Mouse (Mus musculus) liver, embryonic 12.5 days (tissue): ENCODE data around the gene Polk. TPM values are rescaled to one million over a fixed set of nuclear protein-coding genes. Genes with fewer than 3 reads are reported as not detected.
A peak's percentile ranks its signal among the peaks of the same experiment; 100 is the strongest.

Source experiments
- ATAC-seq: fragments of 200-750 bp; cut with Nextera tagmentation; 2 replicates; pipeline ENCODE4 v1.8.0; 2017; ENCODE audit warnings: moderate number of reproducible peaks, mild to moderate bottlenecking, moderate library complexity
- H3K27ac ChIP-seq: fragments of 300-500 bp; sonication (generic); 2 replicates; pipeline ENCODE4 v1.5.1; 2016; ENCODE audit warnings: mild to moderate bottlenecking
- H3K27me3 ChIP-seq: fragments of 300-500 bp; sonication (generic); replicated peaks from 2 replicates; pipeline ENCODE4 v1.6.1; 2016; ENCODE audit warnings: mild to moderate bottlenecking, moderate library complexity
- H3K36me3 ChIP-seq: fragments of 300-500 bp; sonication (generic); 2 replicates; pipeline ENCODE4 v1.6.1; 2016; ENCODE audit warnings: mild to moderate bottlenecking, moderate library complexity
- H3K4me1 ChIP-seq: fragments of 300-500 bp; sonication (generic); 2 replicates; pipeline ENCODE4 v1.6.1; 2016
- H3K4me2 ChIP-seq: fragments of 300-500 bp; sonication (generic); 2 replicates; pipeline ENCODE4 v1.6.1; 2016; ENCODE audit warnings: mild to moderate bottlenecking, moderate library complexity
- H3K4me3 ChIP-seq: fragments of 300-500 bp; sonication (generic); 2 replicates; pipeline ENCODE4 v1.5.1; 2016; ENCODE audit warnings: mild to moderate bottlenecking, moderate library complexity
- H3K9ac ChIP-seq: fragments of 300-500 bp; sonication (generic); 2 replicates; pipeline ENCODE4 v1.6.1; 2016; ENCODE audit warnings: mild to moderate bottlenecking, moderate library complexity
- H3K9me3 ChIP-seq: fragments of 300-500 bp; sonication (generic); replicated peaks from 2 replicates; pipeline ENCODE4 v1.6.1; 2016; ENCODE audit warnings: mild to moderate bottlenecking, moderate library complexity
- WGBS: fragments of 180-500 bp; shearing (Covaris S2); methylation state at CpG from one replicate; pipeline ENCODE4 v1.1.7; 2016; ENCODE audit not compliant: insufficient replicate concordance; 5-methylcytosine and 5-hydroxymethylcytosine counted together
- polyA plus RNA-seq: library from polyadenylated mRNA; unstranded; fragments of >200 nt; fragmentation: Nextera tagmentation; extraction: Ambion mirVana; gene quantifications from 2 replicates; pipeline ENCODE4 v1.2.1, GENCODE M21; 2016

Gene Polk
- polyA plus RNA-seq, 1 experiment from 2014 or later: 6.2 TPM

- Histone ChIP-seq H3K27me3 (peaks cover 3% of the 10 kb centered on the region), H3K4me3 (no peak overlapping the region), H3K4me2 (no peak overlapping the region), H3K27ac (no peak overlapping the region), H3K9ac (no peak overlapping the region), H3K4me1 (peaks cover 48% of the 10 kb centered on the region), H3K36me3 (no peaks in the 10 kb centered on the region), H3K9me3 (0 out of 2 replicates have a peak, but pooled peaks cover under 1% of the 10 kb centered on the region)
- WGBS: 54% methylated on average over 3 of the region's 3 CpGs
- ATAC-seq: no peak
Observed at GRCm38 (mm10) chr13:96432376-96432811, 110.0 kb downstream of the Polk start.

- no peaks in the 10 kb centered on the region for H3K36me3 ChIP-seq
- H3K9me3 ChIP-seq: no peaks in the 10 kb centered on the region
- ATAC-seq: peak; percentile 65
- H3K9ac ChIP-seq: no peak overlapping the region
- H3K4me2 ChIP-seq: no peak overlapping the region; the same call in 1 of the 2 replicates
- peaks cover 3% of the 10 kb centered on the region for H3K27me3 ChIP-seq
- no peak overlapping the region for H3K4me3 ChIP-seq
- 29% methylated on average over 12 of the region's 12 CpGs for WGBS
- H3K4me1 ChIP-seq: peaks cover 43% of the 10 kb centered on the region
- H3K27ac ChIP-seq: no peak overlapping the region
Observed at GRCm38 (mm10) chr13:96431595-96432156, 110.7 kb downstream of the Polk start.

Other genes with a start within 250 kb of the Polk start
- 10.4 and 11.4 TPM in 2 replicates for gene Poc5, start 154.3 kb downstream of the Polk start, polyA plus RNA-seq
- not detected in 2 replicates for gene Ankdd1b, start 71.4 kb downstream of the Polk start, polyA plus RNA-seq
- not detected in 2 replicates for gene Gm17622, start 51.8 kb downstream of the Polk start, polyA plus RNA-seq
- gene Col4a3bp, start within 50 bp of the Polk start, polyA plus RNA-seq: 6.7 and 7.5 TPM in 2 replicates
- 79.3 and 87.9 TPM in 2 replicates for gene Hmgcr, start 128.4 kb upstream of the Polk start, polyA plus RNA-seq
- 0.02 TPM in 1 of 2 replicates, not detected in the other for gene Ankrd31, start 205.7 kb upstream of the Polk start, polyA plus RNA-seq